Mouse (Mus musculus) right cerebral cortex, adult 2 months (tissue): ENCODE data around the gene Lsr.

Experiments used
- DNase-seq, 2 experiments: peaks; one replicate each; pipeline ENCODE4 v3.0.0; 2021 to 2022; ENCODE audit warnings: low spot score in 2 of 2

Lsr gene

GRCm38 (mm10) chr7:30973251-30973500 is at the start of gene Lsr:
Lsr (minus strand) TSS chr7:30973464.
- no peak for DNase-seq

DNA sequence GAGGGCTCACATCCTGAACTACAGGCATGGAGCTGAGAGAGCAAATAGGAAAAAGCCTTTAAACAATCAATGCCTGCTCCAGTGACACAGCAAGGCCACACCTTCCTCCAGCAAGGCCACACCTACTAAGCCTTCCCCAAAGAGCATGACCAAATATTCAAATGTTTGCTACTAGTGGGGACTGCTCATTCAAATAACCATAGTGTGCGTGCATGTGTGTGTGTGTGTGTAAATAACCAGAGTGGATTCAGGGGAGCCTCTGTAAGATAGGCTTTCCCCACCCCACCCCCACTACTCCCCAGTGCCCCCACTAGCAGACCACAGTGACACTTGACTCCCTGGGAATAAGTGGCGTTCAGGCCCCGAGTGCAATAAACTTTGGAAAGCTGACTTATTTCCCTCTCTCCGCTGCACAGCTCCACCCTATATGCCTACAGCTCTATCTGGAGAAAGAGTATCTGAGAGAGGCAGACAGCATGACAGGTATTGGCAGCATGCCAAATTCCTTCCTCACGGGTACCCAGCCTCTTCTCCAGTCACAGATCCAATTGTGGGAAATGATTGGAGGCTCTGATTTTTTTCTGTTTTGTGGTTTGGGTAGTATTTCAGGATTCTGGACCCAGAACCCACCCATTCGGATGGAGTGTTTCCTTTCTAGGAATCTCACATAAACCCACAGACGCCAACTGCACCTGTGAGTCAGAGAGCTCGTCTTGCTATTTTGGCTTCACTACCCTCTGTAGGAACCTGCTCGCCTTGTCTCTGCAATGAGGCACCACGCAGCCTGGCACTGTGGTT is 44.0 kb upstream of the Lsr start:
- DNase-seq = peak; percentile 83 to 84

- DNase-seq = no peak
Measured at GRCm38 (mm10) chr7:31012971-31013370, 39.7 kb upstream of the Lsr start.

- no peak for DNase-seq
Measured at GRCm38 (mm10) chr7:31008889-31009288, 35.6 kb upstream of the Lsr start.

GRCm38 (mm10) chr7:31008175-31008574 is 34.9 kb upstream of the Lsr start:
- no peak for DNase-seq

- no peak for DNase-seq
Measured at GRCm38 (mm10) chr7:31007775-31008174, 34.5 kb upstream of the Lsr start.

- no peak for DNase-seq
Measured at GRCm38 (mm10) chr7:31002650-31003049, 29.4 kb upstream of the Lsr start.

GRCm38 (mm10) chr7:31000505-31001020 is 27.3 kb upstream of the Lsr start:
- DNase-seq = peak; percentile 19 to 29

GRCm38 (mm10) chr7:30996491-30996890 is 23.2 kb upstream of the Lsr start:
- no peak for DNase-seq

DNA sequence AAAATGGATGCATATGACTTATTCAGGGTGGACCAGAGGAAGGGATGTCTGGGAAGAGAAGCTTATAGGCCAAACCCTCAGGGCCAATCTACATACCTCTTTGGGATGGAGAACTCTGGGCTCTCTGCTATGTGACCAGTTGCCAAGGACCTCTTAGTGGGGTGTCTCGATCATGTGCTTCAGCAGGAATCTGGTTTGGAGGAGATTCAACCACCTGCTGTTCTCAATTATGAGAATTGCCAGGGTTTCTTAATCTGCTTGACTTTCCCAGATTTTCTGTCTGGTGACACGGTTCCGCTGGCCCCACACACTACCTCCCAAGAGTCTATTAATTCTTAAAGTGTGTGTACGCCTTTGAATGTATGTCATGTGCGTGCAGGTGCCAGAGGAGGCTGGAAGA is 20.7 kb upstream of the Lsr start:
- no peak for DNase-seq

DNA sequence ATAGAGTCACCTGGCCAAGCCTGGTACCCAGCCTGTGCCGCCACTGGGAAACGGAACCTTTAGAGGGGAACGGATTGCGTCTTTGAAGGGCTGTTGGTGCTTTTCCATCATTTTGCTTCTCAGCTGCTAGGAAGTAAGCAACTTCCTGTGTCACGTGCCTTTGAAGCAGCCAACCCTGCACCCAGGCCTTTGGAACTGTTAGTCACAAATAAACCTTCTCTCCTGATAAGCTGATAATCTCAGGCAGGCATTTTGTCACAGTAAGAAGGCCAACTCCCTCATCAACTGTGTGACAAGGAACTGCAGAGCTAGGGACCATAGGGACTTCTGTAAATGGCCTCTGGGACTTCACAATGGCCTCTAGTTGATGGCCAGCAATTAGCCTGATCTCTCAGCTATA is 18.9 kb upstream of the Lsr start:
- no peak for DNase-seq

GRCm38 (mm10) chr7:30988519-30989162 is 15.4 kb upstream of the Lsr start:
- DNase-seq = no peak

- no peak for DNase-seq
Measured at GRCm38 (mm10) chr7:30985357-30985756, 12.1 kb upstream of the Lsr start.

DNA sequence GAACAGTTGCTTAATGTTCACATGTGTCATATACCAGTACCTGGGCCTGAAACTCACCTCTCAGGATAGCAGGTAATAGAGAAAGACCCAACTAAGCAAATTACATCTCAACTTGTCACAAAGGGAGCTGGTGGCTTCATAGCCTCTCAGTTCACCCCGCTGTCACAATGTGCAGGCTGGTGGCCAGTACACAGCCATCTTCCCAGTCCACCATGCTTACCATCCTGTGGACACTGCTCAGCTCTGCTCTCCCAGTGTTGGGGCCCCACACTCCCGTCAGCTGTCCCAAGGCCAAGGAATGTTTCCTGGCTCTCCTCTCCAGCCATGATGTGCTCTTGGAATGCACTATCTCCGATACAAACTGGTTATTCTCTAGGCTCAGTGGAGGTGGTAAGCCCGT is 8.4 kb upstream of the Lsr start:
- DNase-seq = no peak

GRCm38 (mm10) chr7:30973501-30974289 is 431 bp upstream of the Lsr start, which contains the start of gene Fam187b:
Fam187b (plus strand) TSS chr7:30973790.
- DNase-seq = peak; percentile 68 to 79

GRCm38 (mm10) chr7:30972426-30973250 is 626 bp downstream of the Lsr start:
- DNase-seq = no peak

DNA sequence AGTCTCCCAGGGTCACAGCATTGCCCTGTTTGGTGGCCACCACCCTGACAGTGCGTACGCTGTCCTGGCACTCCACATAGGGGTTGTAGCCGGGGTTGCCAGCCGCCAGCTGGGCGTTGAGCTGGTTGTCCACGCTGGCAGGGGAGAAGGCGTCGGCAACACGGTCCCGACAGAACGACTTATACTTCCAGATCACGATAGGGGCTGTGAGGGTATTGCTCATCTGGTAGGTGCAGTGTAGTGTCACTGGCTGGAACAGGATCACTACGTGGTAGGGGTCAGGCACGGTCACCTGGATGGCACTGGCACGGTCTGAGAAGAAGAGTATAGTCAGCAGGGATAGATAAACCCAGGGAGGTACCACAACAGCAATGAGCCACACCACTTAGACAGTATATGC is 1.4 kb downstream of the Lsr start:
- no peak for DNase-seq

DNA sequence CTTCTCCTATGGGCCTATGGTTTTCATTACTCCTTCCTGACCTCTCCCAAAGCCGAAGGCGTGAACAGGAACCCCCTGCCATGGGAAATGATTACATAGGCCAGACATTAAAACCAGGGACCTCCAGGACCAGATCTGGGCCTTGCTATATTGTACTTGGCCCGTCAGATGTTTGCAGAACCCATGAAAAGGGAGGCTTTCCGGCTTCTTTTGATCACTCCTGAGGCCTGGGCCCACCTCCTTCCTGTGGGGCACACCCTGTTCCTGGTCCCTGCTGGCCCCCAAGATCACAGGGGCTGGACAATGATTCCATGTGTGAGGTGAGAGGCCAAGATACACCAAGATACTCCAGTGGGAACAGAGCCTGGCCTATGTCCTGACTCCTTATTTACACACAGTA is 4.1 kb downstream of the Lsr start:
- DNase-seq = no peak

DNA sequence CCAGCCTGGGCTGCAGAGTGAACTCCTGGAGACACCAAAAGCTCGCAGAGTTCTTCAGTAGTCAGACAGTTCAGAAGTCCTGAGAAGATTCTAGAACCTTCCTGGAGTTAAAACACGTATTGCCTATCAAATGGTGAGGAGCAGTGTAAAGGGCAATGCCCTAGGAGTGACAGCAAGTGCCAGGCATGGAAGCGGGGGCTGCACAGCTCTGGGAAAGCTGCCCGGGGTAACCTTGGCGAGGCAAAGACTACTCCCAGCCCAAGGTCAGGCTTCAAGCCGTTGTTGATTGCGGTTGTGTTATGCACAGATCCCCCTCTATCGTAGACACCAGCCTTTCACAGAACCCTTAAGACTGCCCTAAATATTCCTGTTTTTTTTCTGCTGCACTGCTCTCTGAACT is 4.7 kb downstream of the Lsr start:
- DNase-seq = no peak

- DNase-seq = no peak
Measured at GRCm38 (mm10) chr7:30966657-30967056, 6.6 kb downstream of the Lsr start.

DNA sequence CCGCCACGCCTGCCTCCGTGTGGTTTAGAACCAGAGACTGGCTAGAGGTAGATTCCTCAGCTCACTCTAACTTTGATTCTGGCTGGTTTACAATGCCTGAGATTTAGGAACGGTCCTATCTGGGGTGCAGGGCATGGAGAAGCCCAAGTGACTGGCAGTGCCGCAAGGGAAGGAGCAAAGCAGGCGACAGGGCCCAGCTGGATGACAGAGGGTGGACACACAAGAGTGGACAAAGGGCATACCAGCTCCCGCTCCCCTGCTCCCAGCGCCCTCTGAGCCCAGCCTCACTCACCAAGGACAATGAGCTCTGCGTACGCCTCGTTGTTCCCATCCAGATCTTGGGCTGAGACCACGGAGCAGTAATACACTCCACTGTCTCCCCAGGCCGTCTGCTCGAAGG is 7.6 kb downstream of the Lsr start:
- DNase-seq = no peak

DNA sequence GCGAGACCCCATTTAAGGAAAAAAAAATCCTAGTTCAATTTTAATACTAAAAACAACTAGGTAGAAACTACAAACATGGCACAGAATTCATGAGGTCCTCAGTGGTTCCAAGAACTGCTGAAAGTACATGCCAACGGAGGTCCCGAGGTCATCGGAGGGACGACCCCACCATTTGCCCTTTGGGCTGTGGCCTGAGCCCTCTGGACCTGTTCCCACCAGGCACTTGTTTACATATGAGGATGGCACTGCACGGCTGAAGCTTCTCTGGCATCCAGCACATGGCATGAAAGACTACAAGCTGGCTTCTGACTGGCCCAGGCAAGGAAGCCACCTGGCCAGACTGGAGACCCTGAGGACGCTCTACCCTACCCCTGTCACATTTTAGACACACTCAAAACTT is 8.9 kb downstream of the Lsr start:
- DNase-seq = no peak
